Mouse (Mus musculus): ENCODE results near the gene Fntb.
"Not testable (repeated sequence)": the region's sequence is repeated elsewhere in the genome, so short reads cannot be mapped to it uniquely, and the experiment has no call there.

Gene Fntb

DNA sequence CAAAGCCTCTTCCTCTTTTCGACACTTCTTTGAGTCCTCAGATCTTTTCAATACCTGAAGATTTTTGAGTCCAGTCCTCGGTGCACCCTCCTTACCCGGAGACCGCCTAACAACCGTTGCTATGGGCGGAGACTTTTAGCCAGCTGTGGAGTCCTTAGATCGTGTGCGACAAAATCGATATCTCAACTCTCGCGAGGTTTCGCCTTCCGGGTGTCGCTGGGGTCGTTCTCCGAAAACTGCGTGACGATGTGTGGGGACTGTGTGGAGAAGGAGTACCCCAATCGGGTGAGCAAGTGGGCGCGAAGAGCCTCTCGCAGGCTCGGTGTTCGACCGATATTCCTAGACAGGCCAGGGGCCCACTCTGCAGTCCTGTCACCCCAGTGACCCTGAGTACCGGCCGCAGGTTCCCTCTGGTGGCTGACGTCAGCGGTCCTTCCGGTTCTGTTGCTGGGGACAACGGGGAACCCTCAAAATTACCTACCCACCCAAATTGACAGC lies at the start of gene Fntb, which contains the start of gene Churc1:
Gene Fntb, plus strand, starts transcription at position 236 of the 498 bp plus-strand sequence.
Gene Churc1, plus strand, starts transcription at position 185 of the 498 bp plus-strand sequence.
- peak; percentile 100 for DNase-seq (ENCODE audit: low read depth)

- DNase-seq (ENCODE audit: low read depth), result no peak
Measured at GRCm38 (mm10) chr12:76718384-76718783, 47.0 kb upstream of the Fntb start.

- no peak for DNase-seq (ENCODE audit: low read depth)
Measured at GRCm38 (mm10) chr12:76720572-76720971, 44.8 kb upstream of the Fntb start.

GRCm38 (mm10) chr12:76722026-76722425 lies 43.4 kb upstream of the Fntb start:
- DNase-seq (ENCODE audit: low read depth), result no peak

DNA sequence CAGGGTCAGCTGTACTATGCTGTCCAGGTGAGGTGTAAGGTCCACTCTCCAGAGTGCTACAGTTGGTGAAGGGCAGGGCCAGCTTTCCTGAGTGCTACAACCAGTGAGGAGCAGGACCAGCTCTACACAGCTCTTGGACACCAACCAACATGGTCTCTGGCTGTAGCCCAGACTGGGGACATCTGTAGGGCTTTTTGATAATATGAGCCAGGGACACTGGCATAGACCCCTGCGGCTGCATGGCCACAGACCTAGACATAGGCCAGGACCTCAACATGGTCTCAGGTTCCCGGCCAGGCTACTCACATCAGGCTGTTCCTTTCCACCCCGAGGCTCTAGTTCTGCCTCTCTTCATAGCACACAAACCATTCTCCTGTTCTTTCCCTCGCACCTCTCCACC lies 37.4 kb upstream of the Fntb start:
- DNase-seq (ENCODE audit: low read depth), result no peak

DNA sequence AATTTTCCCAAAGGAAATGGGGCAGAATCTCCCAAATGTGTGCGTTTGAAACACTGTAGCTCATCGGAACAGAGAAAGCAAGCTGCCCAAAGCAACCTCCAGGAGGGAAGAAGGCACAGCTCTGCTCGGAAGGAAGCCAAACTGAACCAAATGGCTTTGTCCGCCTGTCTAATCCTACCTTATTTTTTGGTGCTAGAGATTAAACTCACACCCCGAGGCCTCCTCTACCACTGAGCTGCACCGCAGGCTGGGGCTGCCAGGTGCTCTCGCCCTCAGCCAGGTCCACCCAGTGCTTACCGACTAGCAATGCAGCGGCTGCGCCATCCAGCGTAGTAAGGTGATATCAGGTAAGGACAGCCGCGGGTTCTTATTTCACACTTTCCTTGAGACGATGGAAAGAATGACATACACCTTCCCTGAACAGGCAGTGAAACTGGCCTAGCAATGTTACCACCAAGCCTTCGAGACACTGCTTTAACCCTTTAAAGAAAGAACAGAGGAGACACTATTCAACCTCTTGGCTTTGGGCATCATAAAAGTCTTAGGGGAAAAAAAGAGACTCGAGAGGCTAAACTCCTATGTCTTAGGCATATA lies 14.4 kb upstream of the Fntb start:
- DNase-seq (ENCODE audit: low read depth), result no peak

GRCm38 (mm10) chr12:76752652-76753318 lies 12.6 kb upstream of the Fntb start:
- peak; percentile 91 for DNase-seq (ENCODE audit: low read depth)

DNA sequence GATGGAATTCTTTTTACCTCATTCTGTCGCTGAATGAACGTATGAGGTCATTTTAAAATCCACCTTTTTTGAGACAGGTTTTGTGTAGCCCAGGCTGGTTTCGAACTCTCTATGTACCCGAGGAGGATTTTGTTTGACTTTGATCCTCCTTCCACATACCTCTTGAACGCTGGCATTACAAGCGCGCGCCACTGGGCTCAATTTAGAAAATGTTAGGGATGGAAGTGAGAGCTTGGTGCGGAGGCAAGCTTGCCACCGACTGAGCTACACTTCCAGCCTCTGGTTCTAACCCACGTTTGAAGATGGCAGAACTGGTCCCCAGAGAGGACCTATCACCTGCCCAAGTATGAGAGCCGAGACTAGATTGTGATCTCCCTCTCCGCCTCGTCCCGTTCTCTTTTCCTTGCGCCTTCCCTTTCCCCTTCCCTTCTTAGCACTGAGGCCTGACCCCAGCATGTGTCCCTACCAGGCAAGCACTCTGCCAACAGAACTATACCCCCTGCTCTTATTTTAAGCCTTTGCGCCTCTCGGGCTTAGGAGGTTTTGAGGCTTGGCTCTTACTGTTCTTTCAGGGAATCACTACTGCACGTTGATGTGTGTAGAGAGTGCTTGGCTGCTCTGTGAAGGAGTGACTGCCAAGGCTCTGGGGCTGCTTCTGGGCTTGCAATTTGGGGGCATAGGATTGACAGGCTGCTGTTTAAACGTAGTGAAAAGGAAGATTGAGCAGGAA lies 677 bp downstream of the Fntb start:
- DNase-seq (ENCODE audit: low read depth), result no peak

GRCm38 (mm10) chr12:76770841-76771500 lies 5.6 kb downstream of the Fntb start:
- no peak for DNase-seq (ENCODE audit: low read depth)

DNA sequence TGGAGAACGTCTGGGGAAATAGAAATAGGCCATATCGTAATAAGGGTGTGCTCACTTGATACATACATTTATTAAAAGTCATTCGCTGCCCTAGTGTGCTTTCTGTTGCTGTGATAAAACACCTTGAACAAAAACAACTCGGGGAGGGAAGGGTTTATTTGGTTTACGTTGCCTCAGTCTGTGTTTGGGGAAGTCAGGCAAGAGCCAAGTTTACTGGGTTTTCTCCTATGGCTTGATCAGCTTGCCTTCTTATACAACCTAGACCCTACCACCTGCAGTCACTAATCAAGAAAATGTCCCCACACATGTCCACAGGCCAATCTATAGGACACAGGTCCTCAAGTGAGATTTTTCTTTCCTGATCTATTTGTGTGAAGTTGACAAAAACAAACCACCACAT lies 6.2 kb downstream of the Fntb start:
- DNase-seq (ENCODE audit: low read depth), result no peak

GRCm38 (mm10) chr12:76774652-76775051 lies 9.3 kb downstream of the Fntb start:
- DNase-seq (ENCODE audit: low read depth), result peak; percentile 7

DNA sequence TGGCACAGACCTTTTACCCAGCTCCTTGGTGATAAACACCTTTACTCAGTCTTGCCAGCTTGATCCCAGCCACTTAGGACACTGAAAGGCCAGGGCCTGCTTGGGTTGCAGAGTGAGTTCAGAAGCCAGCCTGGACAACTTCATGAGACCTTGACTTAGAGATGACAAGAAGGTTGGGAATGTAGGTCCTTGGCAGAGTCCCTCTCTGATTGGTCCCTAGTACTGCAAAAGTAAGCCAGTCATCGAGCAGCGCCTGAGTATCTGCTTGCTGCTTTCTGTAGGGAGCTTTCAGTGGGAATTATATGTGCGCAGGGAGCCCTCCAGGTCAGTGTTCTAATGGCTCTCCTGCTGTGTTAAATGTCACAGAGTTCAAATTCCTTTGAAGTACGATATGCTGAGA lies 9.7 kb downstream of the Fntb start:
- no peak for DNase-seq (ENCODE audit: low read depth)

DNA sequence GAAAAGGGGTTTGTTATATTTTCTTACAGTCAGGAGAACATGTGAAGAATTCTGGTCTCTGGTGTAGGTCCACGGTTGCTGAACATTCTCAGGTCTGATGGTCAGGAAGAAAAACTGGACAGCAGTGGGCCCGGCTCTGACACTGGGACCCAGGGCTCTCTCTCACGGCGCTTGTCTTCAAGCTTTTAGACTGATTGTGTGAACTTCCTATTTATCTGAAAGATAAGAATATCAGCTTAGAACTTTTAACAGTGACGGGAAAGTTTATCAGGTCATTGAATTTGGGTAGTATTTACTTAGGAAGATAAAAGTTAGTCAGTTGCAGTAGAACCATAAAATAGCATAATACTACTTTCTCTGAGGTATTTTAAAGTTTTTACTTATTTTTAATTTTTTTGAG lies 11.5 kb downstream of the Fntb start:
- DNase-seq (ENCODE audit: low read depth), result no peak

DNA sequence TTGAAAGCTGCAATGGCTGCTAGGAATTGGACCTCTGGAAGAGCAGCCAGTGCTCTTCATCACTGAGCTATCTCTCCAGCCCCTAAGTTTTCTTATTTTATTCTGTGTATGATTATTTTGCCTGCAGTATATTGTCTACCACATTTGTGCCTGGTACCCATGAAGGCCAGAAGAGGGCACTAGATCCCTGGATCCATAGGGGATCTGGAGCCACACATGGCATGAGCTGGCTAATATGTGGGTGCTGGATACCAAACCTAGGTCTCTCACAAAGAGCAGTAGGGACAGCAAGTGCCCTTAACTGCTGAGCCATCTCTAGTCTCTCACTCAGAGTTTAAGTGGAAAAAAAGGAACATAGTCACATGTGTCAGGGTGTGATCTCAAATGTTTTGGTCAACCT lies 12.5 kb downstream of the Fntb start:
- DNase-seq (ENCODE audit: low read depth), result peak; percentile 35

GRCm38 (mm10) chr12:76778305-76779083 lies 13.1 kb downstream of the Fntb start:
- peak; percentile 69 for DNase-seq (ENCODE audit: low read depth)

GRCm38 (mm10) chr12:76779951-76780350 lies 14.6 kb downstream of the Fntb start:
- no peak for DNase-seq (ENCODE audit: low read depth)

DNA sequence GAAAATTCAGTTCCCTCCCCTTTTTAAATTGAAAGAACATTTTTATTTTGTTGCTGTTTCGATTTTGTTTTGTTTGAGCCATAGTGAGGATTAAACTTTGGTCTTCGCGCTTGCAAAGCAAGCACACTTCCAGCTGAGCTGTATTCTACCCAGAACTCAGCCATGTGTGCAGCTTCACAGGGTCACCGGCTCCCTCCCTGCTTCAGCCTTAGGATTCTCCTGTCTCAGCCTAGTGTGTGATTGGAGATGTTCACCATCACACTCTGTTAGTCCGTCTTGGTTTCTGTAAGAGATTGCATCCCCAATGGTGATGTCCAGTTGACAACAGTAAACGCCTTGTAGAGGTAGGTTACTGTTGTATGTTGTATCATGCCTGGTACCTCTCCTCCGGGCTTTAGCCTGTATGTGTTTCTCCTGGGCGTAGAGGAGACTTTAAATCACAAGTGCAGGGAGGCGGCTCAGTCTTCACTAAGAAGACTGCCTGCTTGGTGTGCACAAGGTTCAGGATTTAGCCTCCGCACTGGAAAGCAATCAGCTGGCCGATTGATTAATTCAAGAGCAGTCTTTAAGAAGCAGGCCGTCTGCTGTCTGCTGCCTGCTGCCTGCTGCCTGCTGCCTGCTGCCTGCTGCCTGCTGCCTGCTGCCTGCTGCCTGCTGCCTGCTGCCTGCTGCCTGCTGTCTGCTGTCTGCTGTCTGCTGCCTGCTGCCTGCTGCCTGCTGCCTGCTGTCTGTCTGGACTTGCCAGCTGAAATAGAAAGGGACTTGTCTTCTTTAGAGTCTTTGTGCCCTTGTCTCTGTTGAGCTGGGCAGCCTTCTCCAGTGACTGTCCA lies 15.5 kb downstream of the Fntb start:
- no peak for DNase-seq (ENCODE audit: low read depth)

GRCm38 (mm10) chr12:76784056-76784619 lies 18.7 kb downstream of the Fntb start:
- DNase-seq (ENCODE audit: low read depth), result no peak

- DNase-seq (ENCODE audit: low read depth), result no peak
Measured at GRCm38 (mm10) chr12:76790446-76791084, 25.2 kb downstream of the Fntb start.

DNA sequence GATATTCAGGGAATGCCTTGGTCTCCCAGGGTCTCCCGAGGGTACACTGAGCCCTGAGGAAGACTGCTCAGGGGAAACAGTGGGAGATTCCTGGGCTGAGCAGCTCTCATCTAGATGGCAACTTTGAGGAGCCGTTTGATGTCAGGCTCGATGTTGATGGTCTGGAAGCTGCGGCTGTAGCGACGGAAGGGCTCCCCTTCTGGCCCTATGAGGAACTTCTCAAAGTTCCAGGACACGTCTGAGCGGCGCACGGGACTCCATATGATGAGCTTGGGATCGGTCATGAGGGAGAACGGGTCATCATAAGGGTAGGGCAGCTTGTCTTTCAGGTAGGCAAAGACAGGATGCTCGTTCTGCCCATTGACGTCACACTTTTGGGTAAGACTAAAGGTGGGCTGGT lies 27.2 kb downstream of the Fntb start:
- not testable (repeated sequence) for DNase-seq (ENCODE audit: low read depth)
